Mouse (Mus musculus) embryo, embryonic 10.5 days (tissue): ENCODE measurements around the gene Fgfr2.

ENCODE experiments used
- DNase-seq: peaks from one replicate; pipeline ENCODE4 v3.0.0-alpha.2; 2015; ENCODE audit warnings: low spot score

Fgfr2 gene

GRCm38 (mm10) chr7:132616391-132616790 is 506.8 kb downstream of the Fgfr2 start:
- DNase-seq = peak; percentile 43

- no peak for DNase-seq
Measured at GRCm38 (mm10) chr7:132615346-132615745, 507.8 kb downstream of the Fgfr2 start.

- DNase-seq = no peak
Measured at GRCm38 (mm10) chr7:132611530-132611929, 511.6 kb downstream of the Fgfr2 start.

- DNase-seq = peak; percentile 92
Measured at GRCm38 (mm10) chr7:132610468-132611318, 512.5 kb downstream of the Fgfr2 start, which contains the start of gene Lhpp. Gene Lhpp (plus strand): TSS chr7:132610638.

GRCm38 (mm10) chr7:132608316-132609020 is 514.7 kb downstream of the Fgfr2 start:
- DNase-seq = no peak

GRCm38 (mm10) chr7:132605689-132606088 is 517.5 kb downstream of the Fgfr2 start:
- DNase-seq = no peak

GRCm38 (mm10) chr7:132604720-132605119 is 518.4 kb downstream of the Fgfr2 start:
- no peak for DNase-seq

- no peak for DNase-seq
Measured at GRCm38 (mm10) chr7:132600926-132601325, 522.2 kb downstream of the Fgfr2 start.

GRCm38 (mm10) chr7:132600026-132600425 is 523.1 kb downstream of the Fgfr2 start:
- no peak for DNase-seq

GRCm38 (mm10) chr7:132599071-132599975 is 523.8 kb downstream of the Fgfr2 start, which contains the start of gene Nkx1-2:
Gene Nkx1-2 (minus strand): TSS chr7:132599637.
- peak; percentile 50 for DNase-seq

- DNase-seq = peak; percentile 72
Measured at GRCm38 (mm10) chr7:132597251-132598041, 525.7 kb downstream of the Fgfr2 start.

GRCm38 (mm10) chr7:132596557-132597250 is 526.4 kb downstream of the Fgfr2 start:
- no peak for DNase-seq

GRCm38 (mm10) chr7:132595787-132596186 is 527.4 kb downstream of the Fgfr2 start:
- no peak for DNase-seq

- DNase-seq = no peak
Measured at GRCm38 (mm10) chr7:132594325-132594724, 528.8 kb downstream of the Fgfr2 start.

GRCm38 (mm10) chr7:132593762-132594161 is 529.4 kb downstream of the Fgfr2 start:
- DNase-seq = no peak

GRCm38 (mm10) chr7:132589610-132590009 is 533.5 kb downstream of the Fgfr2 start:
- DNase-seq = no peak

- no peak for DNase-seq
Measured at GRCm38 (mm10) chr7:132587167-132587566, 536.0 kb downstream of the Fgfr2 start.

GRCm38 (mm10) chr7:132585695-132586491 is 537.3 kb downstream of the Fgfr2 start:
- DNase-seq = no peak

- DNase-seq = no peak
Measured at GRCm38 (mm10) chr7:132581441-132581840, 541.7 kb downstream of the Fgfr2 start.

- DNase-seq = no peak
Measured at GRCm38 (mm10) chr7:132580511-132580910, 542.6 kb downstream of the Fgfr2 start.
